Mouse (Mus musculus): ENCODE measurements at regions not wholly inside any gene's neighbourhood (a gene's known extent, or its start where the extent isn't known, plus 50 kb on each side); places are given as distances from the start of the nearest gene placed in this dataset.

- 76% methylated on average over 6 of the region's 6 CpGs for WGBS
- no peaks in the 10 kb centered on the region for H3K4me1 ChIP-seq (ENCODE audit: control insufficient read depth, insufficient read depth, low read length)
- H3K4me3 ChIP-seq (replicated peaks; ENCODE audit: control insufficient read depth, low read depth, low read length) = no peak overlapping the region
- no peak for TF ChIP-seq CTCF (IDR thresholded peaks at IDR 0.05; ENCODE audit: control insufficient read depth, insufficient read depth, low read length)
- no peak for TF ChIP-seq POLR2A (IDR thresholded peaks at IDR 0.05; ENCODE audit: borderline replicate concordance, control insufficient read depth, low read depth, low read length)
- no peak overlapping the region for H3K27ac ChIP-seq (ENCODE audit: control insufficient read depth, insufficient read depth, low read depth, low read length, poor library complexity)
Observed at GRCm38 (mm10) chr9:67610696-67611095, 51.2 kb upstream of the Tln2 start.

- WGBS = 77% methylated on average over 6 of the region's 6 CpGs
- no peak overlapping the region for H3K27ac ChIP-seq (ENCODE audit: control insufficient read depth, insufficient read depth, low read depth, low read length, poor library complexity)
- H3K4me1 ChIP-seq (ENCODE audit: control insufficient read depth, insufficient read depth, low read length) = no peaks in the 10 kb centered on the region
- TF ChIP-seq POLR2A (IDR thresholded peaks at IDR 0.05; ENCODE audit: borderline replicate concordance, control insufficient read depth, low read depth, low read length) (no peak), CTCF (IDR thresholded peaks at IDR 0.05; ENCODE audit: control insufficient read depth, insufficient read depth, low read length) (no peak)
- H3K4me3 ChIP-seq (replicated peaks; ENCODE audit: control insufficient read depth, low read depth, low read length) = no peak overlapping the region
Observed at GRCm38 (mm10) chr9:67611676-67612075, 52.2 kb upstream of the Tln2 start.

- Histone ChIP-seq H3K4me3 (replicated peaks; ENCODE audit: control insufficient read depth, low read depth, low read length) (no peak overlapping the region), H3K4me1 (ENCODE audit: control insufficient read depth, insufficient read depth, low read length) (no peaks in the 10 kb centered on the region), H3K27ac (ENCODE audit: control insufficient read depth, insufficient read depth, low read depth, low read length, poor library complexity) (no peak overlapping the region)
- 76% methylated on average over 2 of the region's 2 CpGs for WGBS
- TF ChIP-seq CTCF (IDR thresholded peaks at IDR 0.05; ENCODE audit: control insufficient read depth, insufficient read depth, low read length) (no peak), POLR2A (IDR thresholded peaks at IDR 0.05; ENCODE audit: borderline replicate concordance, control insufficient read depth, low read depth, low read length) (no peak)
Observed at GRCm38 (mm10) chr9:67612101-67612500, 52.6 kb upstream of the Tln2 start.

GRCm38 (mm10) chr9:67614068-67614727 is 54.7 kb upstream of the Tln2 start:
- 81% methylated on average over 2 of the region's 2 CpGs for WGBS
- H3K27ac ChIP-seq (ENCODE audit: control insufficient read depth, insufficient read depth, low read depth, low read length, poor library complexity) = no peak overlapping the region
- no peak for TF ChIP-seq CTCF (IDR thresholded peaks at IDR 0.05; ENCODE audit: control insufficient read depth, insufficient read depth, low read length)
- TF ChIP-seq POLR2A (IDR thresholded peaks at IDR 0.05; ENCODE audit: borderline replicate concordance, control insufficient read depth, low read depth, low read length) = no peak
- no peak overlapping the region for H3K4me3 ChIP-seq (replicated peaks; ENCODE audit: control insufficient read depth, low read depth, low read length)
- no peaks in the 10 kb centered on the region for H3K4me1 ChIP-seq (ENCODE audit: control insufficient read depth, insufficient read depth, low read length)

- TF ChIP-seq CTCF (IDR thresholded peaks at IDR 0.05; ENCODE audit: control insufficient read depth, insufficient read depth, low read length) (no peak), POLR2A (IDR thresholded peaks at IDR 0.05; ENCODE audit: borderline replicate concordance, control insufficient read depth, low read depth, low read length) (no peak)
- Histone ChIP-seq H3K4me1 (ENCODE audit: control insufficient read depth, insufficient read depth, low read length) (no peaks in the 10 kb centered on the region), H3K27ac (ENCODE audit: control insufficient read depth, insufficient read depth, low read depth, low read length, poor library complexity) (no peak overlapping the region), H3K4me3 (replicated peaks; ENCODE audit: control insufficient read depth, low read depth, low read length) (no peak overlapping the region)
- 70% methylated on average over 2 of the region's 2 CpGs for WGBS
Observed at GRCm38 (mm10) chr9:67616207-67616606, 56.7 kb upstream of the Tln2 start.

GRCm38 (mm10) chr9:67617341-67618217 is 58.1 kb upstream of the Tln2 start:
- Histone ChIP-seq H3K4me3 (replicated peaks; ENCODE audit: control insufficient read depth, low read depth, low read length) (no peak overlapping the region), H3K4me1 (ENCODE audit: control insufficient read depth, insufficient read depth, low read length) (no peaks in the 10 kb centered on the region), H3K27ac (ENCODE audit: control insufficient read depth, insufficient read depth, low read depth, low read length, poor library complexity) (no peak overlapping the region)
- TF ChIP-seq POLR2A (IDR thresholded peaks at IDR 0.05; ENCODE audit: borderline replicate concordance, control insufficient read depth, low read depth, low read length) = no peak
- no peak for TF ChIP-seq CTCF (IDR thresholded peaks at IDR 0.05; ENCODE audit: control insufficient read depth, insufficient read depth, low read length)
- WGBS = 65% methylated on average over 14 of the region's 14 CpGs

GRCm38 (mm10) chr9:67620945-67621344 is 61.4 kb upstream of the Tln2 start:
- 54% methylated on average over 3 of the region's 3 CpGs for WGBS
- no peaks in the 10 kb centered on the region for H3K4me1 ChIP-seq (ENCODE audit: control insufficient read depth, insufficient read depth, low read length)
- TF ChIP-seq POLR2A (IDR thresholded peaks at IDR 0.05; ENCODE audit: borderline replicate concordance, control insufficient read depth, low read depth, low read length) (no peak), CTCF (IDR thresholded peaks at IDR 0.05; ENCODE audit: control insufficient read depth, insufficient read depth, low read length) (no peak)
- H3K27ac ChIP-seq (ENCODE audit: control insufficient read depth, insufficient read depth, low read depth, low read length, poor library complexity) = no peak overlapping the region
- no peak overlapping the region for H3K4me3 ChIP-seq (replicated peaks; ENCODE audit: control insufficient read depth, low read depth, low read length)

GRCm38 (mm10) chr9:67627196-67627595 is 67.7 kb upstream of the Tln2 start:
- 52% methylated on average over 2 of the region's 2 CpGs for WGBS
- TF ChIP-seq CTCF (IDR thresholded peaks at IDR 0.05; ENCODE audit: control insufficient read depth, insufficient read depth, low read length) = no peak
- no peak for TF ChIP-seq POLR2A (IDR thresholded peaks at IDR 0.05; ENCODE audit: borderline replicate concordance, control insufficient read depth, low read depth, low read length)
- no peak overlapping the region for H3K4me3 ChIP-seq (replicated peaks; ENCODE audit: control insufficient read depth, low read depth, low read length)
- H3K27ac ChIP-seq (ENCODE audit: control insufficient read depth, insufficient read depth, low read depth, low read length, poor library complexity) = no peak overlapping the region
- no peaks in the 10 kb centered on the region for H3K4me1 ChIP-seq (ENCODE audit: control insufficient read depth, insufficient read depth, low read length)

Measured in bone marrow, adult 2 months (tissue).